Mouse (Mus musculus) adrenal gland, adult 18-20 months (tissue): ENCODE data around the gene Hdlbp. TPM values are rescaled to one million over a fixed set of nuclear protein-coding genes. Genes with fewer than 3 reads are reported as not detected.
"Not testable (repeated sequence)": the region's sequence is repeated elsewhere in the genome, so short reads cannot be mapped to it uniquely, and the experiment has no call there.

Source experiments
- DNase-seq, 2 experiments: peaks; one replicate each; pipeline ENCODE4 v3.0.0; 2021 to 2022; ENCODE audit warnings: low spot score in 2 of 2
- long read RNA-seq, 2 experiments: library from polyadenylated mRNA; stranded (forward); transcript quantifications; one replicate each; pipeline ENCODE4 v2.0.0; 2021
- total RNA-seq, 2 experiments: library from RNA; stranded (reverse); gene quantifications; 1 replicate in 1 of 2; 2 replicates in 1 of 2; pipeline ENCODE4 v1.2.3; 2021

The Hdlbp gene
- 100 to 1,000 TPM; 316 to 376 TPM for total RNA-seq
- long read RNA-seq, experiment 1, full-length matches to known transcripts: 144 of 194 reads
- long read RNA-seq, experiment 1, partial matches to known transcripts: 20 of 194 reads
- long read RNA-seq, experiment 1, other reads (novel, unspliced or antisense): 30 of 194 reads
- long read RNA-seq, experiment 2, full-length matches to known transcripts: 154 of 280 reads
- long read RNA-seq, experiment 2, partial matches to known transcripts: 95 of 280 reads
- long read RNA-seq, experiment 2, other reads (novel, unspliced or antisense): 31 of 280 reads

DNA sequence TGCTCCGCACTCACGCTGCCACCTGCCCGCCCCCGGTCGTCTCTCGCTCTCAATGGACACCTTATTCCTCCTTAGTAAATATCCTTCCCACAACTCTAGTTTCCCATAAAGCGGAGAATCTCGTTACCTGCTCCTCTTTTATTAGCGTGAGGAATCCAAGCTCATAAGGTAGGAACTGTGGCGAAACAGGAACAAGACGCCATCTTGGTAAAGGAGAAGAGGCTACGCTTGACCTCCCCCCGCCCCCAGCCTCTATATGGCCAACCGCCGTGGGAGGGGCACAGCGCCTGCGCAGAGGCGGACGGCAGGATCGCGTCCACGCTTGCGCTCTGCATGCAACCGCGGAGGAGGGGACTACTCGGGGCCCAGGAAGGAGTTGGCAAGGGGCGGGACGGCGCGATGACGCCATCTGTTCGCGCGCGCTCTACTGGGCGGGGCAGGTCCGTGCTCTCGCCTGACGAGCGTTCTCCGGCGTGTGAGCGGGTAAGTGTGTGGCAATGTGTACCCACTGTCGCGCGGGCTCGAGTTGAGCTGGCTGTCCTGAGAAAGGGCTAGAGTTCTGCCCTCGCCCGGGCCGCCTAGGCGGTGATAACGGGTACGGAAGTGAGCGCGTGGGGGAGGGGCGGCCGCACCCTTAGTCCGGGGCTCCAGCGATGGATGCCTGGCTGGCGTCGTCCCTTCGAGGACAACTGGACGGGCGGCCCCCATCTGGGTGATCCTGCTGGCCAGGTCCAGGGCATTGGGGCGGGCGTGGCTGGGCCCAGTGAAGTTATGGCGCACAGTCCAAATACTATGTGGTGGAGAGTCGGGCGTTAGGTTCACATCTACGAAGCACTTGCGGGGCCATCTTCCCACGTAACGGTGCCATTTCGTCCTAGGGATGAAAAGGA lies at the start of gene Hdlbp:
Gene Hdlbp (minus strand): TSS at position 230 of the 890 bp plus-strand sequence.
- DNase-seq: peak; percentile 98 to 99

DNA sequence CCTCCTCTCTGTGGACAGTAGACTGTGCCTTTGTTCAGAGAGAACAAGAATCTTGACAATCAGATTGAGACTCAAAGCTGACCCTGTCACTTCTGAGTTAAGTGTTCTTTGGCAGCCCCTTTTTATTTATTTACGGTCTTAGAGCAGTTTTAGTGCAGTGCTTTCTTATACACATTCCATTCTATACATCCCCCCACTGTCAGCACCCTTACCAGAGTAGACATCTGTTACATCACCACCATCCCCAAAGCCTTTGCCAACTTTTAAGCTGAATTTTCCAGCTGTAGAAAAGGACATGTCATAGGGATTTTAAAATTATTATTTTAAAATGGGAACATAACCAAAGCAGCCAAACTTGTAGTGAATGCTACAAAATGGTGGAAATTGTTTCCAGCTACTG lies 43.7 kb upstream of the Hdlbp start:
- DNase-seq: no peak

DNA sequence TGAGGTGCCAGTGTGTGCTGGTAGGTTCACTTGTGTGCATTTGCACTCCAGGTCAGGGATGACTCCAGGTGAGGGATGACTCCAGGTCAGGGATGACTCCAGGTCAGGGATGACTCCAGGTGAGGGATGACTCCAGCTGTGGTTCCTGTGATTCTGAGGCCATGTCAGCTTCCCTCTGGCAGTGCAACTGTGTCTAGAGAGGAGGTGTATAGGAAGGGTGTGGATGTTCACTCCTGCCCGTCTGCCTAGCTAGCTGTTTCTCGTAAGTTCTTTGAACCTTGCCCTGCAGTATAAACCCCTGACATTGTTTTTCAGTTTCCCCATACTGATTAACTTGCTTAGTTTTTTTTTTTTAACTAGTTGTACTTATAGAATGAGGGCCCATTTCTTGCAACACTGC lies 42.9 kb upstream of the Hdlbp start:
- no peak for DNase-seq

DNA sequence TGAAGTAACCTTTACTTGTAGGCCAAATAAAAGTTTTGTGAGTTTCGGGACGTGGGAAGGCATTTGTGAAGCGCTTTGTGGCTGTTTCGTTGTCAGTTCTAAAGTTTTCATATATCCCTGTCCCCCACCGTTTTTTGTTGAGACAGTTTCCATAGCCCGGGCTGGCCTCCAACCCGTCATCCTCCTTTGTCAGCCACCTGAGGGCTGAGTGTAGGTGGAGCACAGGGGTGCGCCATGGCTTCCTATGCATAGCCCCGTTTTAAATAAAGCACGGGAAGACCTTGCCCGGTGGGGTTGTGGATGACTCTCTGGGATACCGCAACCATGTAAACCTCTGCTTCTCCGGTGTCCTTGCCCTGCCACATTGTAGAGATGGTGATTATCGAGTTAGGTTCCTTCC lies 34.6 kb upstream of the Hdlbp start:
- no peak for DNase-seq

DNA sequence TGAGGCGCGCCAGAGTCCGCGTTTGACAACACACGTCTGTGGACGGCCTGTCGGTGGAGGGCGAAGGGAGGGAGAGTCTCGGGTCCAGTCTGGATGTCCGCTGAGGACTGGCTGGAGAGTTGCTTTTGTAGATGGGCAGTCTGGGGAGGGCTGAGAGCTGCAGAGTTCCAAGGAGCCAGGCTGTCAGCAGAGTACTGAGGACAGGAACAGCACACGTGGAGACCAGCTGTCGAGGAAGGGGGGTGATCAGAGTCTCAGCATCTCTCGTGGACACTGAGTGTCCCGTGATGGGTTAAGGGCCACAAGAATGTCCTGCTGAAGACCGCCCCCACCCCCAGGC lies 33.7 kb upstream of the Hdlbp start:
- no peak for DNase-seq

DNA sequence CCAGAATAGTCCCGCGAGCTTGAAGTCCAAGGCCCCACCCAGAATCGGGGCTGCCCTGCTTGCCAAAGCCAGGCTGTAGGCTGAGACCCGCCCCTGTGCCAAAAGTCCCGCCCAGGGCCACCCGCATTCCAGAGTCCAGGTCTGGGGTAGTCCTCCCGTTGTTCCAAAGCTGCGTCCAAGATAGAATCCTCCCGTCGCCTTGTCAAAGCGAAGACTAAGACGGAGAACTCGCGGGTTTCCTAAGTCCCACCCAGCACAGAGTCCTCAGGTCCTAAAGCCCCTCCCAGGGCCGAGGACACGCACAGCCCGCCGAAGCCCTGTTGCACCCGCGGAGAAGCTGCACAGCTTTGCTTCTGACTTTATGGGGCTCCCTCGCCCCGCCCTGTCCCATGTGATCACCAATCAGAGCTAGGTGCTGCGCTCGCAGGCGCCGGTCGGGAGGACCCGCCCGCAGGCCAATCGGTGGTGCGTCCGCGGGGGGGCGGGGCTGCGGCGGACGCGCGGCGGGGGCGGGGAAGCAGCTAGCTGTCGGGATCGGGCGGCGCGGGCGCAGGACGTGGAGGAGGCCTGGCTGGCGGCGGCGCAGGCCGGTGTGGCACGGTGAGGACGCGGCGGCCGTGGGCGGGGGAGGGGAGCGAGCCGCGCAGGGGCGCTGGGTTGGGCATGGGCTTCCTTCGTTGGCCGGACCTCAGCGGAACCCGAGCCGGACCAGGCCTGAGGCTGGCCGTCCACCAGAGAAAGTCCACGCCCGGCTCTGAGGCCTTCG lies 33.2 kb upstream of the Hdlbp start, which contains the start of gene Farp2:
Gene Farp2 (plus strand): TSS at position 495 of the 766 bp plus-strand sequence.
- DNase-seq: peak; percentile 91 to 92

DNA sequence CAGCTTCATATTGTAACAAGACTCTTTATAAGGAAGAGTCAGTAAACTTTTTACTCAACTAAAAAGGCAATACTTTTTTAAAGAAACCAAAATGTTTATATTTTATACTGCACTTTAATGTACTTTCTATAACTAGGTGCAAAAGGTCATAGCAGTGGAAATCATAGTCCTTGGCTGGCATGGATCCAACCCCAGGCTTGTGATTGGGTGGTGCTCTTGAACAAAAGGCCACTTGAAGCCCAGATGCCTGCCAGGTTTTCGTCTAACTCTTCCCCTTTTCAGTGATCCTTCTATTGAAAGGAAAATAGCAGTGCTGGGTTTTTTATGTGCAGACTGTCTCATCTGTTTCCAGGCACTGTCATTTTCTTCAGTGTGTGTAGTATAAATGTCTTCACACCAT lies 30.0 kb upstream of the Hdlbp start:
- DNase-seq: not testable (repeated sequence)

DNA sequence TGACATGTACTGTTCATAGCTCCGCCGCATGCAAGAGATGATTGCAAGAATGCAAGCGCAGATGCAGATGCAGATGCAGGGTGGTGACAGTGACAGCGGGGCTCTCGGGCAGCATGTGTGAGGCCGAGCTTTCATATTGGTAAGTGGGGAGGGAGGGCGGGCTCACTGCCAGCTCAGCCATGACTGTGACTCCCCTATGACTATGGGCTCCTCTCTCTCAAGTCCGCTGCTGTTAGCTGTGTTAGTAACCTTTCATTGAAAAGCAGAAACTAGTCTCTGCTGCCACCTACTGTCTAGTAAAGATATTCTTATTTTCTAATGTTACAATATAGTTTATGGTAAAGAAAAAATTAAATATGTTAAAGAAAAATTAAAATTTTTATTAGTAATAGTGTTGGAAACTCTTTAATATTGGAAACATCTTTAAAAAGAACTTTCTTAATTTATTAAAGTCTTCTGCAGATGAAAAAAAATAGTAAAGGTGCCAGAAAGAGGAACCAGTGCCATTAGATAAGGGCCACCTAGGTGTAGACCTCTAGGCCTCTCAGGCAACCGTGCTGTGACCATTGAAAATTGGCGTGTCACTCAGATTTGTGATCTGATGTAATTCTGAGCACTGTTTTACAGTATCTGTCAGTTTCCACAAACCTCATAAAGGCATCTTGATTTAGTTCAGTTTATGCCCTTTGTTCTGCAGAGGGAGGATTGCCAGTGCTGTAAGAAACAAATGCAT lies 28.5 kb upstream of the Hdlbp start:
- no peak for DNase-seq

DNA sequence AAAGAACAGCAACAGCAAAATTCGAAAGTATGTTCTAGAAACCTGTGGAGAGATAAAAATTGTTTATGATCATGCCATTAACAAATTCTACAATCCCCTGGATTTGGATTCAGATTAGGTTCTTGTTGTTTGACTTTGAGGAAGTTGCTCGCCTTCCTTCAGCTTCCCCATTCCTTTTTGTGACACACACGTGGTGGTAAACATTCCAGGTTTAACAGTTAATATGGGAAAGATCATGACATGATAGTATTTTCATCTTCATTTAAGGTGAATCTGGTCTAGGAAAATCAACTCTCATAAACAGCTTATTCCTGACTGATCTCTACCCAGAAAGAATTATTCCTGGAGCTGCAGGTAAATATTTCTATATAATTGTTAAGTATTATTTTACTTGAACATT lies 16.7 kb upstream of the Hdlbp start:
- no peak for DNase-seq

DNA sequence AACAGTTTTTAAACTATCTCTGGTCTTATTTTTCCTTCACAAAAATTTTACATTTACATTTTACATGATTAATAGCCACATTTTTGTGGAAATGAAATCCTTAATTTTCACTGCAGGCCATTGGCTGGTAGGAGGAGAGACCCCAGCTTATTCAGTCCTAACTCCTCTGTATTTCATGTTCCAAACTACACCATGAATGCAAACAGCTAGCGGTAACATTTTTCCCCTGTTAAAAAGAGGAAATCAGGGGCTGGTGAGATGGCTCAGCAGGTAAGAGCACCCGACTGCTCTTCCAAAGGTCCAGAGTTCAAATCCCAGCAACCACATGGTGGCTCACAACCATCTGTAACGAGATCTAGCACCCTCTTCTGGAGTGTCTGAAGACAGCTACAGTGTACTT lies 7.7 kb upstream of the Hdlbp start:
- DNase-seq: not testable (repeated sequence)

DNA sequence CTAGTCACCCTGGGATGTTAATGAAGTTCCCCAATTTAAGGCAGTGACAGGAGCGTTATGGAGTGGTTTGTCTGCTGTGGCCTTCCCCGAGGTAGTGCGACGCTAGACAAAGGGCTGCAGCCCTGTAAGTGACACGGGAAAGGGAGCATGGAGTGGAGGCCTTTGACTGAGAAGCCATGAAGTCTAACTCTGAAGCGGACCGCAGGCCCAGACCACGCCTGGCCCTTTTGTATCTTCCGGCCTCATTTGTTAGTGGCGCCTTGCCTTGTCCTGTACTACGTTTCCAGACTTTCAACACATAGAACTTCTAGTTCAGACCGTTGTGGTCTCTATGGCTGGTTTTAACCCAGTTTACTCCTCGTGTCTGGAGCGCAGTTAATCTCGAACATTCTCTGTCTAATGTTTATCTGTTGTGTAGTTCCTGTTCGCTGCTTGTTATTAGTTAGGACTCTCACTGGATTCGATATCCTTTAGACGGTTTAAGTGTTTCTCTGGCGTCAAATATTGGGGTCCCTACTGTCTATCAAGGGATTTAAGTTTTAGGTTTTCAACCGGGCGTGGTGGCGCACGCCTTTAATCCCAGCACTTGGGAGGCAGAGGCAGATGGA lies 965 bp upstream of the Hdlbp start:
- peak; percentile 36 to 37 for DNase-seq

DNA sequence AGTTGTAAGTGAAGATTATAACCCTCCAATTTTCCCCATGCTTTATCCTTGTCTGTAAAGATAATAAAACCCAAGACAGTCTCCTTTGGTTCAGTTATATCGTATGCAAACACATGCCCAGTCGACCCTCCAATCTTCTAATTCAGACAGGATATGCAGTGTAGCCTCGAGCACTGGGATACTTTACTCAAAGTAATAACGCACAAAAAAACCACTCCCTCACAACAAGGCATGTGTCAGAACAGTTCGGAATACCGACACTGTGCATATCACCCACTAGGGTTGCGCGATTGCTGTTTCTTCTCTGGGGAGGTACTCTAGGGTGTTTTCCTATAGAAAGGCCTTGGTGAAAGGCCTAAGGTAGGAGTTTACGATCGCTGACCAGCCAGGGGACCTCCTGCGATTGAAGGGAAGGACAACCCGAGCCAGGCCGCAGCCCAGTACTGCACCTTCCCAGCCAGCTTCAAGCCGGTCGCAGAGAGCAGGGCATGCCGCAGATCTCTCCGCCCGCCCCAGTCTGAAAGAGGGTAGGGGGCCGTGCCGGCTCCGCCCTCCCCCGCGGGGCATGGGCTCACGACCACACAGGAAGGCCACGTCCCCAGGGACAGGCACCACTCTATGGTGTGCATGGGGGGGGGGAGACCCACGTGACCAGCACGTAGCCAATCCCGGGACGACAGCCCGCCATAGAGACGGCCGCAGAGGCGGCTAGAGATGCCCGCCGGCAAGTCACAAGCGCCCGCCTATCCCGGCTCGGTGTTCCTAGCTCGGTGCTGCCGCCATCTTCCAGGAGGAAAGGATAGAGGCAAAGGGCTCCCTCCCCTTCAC lies 643 bp downstream of the Hdlbp start:
- peak; percentile 92 to 93 for DNase-seq

DNA sequence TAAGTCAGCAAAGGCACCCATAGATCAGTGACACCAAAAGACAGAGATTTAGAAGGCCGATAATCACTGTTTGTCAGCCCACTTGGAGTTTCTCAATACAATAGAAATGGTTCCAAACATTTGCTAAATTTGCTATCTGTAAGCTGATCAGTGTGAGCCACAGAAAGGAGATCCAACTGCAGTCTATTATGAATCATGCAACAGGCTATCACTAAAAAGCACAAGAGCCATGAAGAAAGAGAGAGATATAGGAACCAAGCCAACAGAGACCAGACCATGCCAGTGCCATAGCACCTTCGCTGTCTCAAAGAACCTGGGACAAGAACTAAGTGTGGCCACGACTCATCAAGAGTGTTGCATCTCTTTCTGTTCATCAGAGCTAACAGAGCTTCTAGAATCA lies 2.9 kb downstream of the Hdlbp start:
- no peak for DNase-seq

DNA sequence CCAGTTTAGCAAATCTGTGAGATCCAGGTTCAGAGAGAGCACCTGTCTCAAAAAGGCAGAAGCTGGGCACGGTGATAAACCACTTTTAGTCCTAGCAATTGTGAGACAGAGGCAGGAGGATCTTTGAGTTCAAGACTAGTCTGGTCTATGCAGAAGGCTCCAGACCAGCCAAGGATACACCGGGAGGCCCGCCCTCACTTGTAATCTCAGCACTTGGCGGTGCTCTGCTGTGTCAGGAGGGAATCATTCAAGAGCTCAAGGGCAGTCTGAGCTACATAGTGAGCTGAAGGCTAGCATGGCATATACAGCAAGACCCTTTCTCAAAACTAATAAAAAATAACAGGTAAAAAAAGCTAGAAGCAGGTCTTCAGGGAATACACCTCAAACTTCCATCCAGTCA lies 10.0 kb downstream of the Hdlbp start:
- DNase-seq: peak in 1 of 2 experiments; percentile 25

DNA sequence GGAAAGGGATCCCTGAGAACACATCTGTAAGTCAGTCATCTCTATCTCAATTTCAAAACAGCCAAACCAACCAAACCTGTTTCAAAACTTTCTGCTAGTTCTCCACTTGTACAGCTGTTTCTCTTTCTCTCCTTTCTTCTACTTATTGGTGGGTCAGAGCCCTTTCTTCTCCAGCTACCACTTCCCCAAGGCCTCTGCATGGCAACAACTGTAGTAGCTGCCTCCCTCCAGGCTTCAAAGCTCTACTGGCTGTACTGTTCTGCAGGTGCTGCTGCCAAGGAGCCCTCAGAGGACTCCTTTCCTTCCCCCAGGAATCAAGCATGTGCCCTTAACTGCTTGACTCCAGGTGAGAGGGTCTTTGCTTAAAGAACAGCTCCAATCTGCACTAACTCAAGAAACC lies 12.9 kb downstream of the Hdlbp start:
- DNase-seq: no peak

DNA sequence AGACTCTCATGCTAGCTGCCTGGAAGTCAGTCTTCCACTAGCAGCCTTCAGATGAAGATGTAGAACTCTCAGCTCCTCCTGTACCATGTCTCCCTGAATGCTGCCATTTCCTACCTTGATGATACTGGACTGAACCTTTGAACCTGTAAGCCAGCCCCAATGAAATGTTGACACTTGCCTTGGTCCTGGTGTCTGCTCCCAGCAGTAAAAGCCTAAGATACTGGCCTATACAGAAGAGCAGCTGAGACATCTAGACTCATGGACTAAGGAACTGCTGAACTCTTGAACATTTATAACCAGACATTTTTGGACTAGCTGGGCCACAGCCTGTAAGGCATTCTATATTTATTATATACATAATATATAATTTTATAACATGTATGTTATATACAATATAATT lies 13.5 kb downstream of the Hdlbp start:
- no peak for DNase-seq

DNA sequence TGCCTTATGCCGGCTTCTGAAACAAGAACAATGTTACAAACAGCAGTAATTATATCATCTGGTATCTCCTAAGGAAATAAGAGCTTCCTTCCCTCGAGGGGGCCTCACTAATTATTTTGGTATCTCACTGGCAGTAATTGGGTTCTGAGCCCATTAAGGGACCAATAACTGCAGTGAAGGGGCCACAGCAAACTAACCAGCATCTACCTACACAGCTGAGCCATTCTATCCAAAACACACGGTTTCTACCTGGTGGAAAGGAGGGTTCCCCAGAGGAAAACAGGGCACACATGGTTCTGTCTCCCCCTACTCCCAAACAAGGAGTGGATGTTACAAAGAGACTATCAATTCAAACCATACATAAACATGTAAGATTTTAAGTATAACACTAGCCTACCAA lies 19.5 kb downstream of the Hdlbp start:
- DNase-seq: no peak

DNA sequence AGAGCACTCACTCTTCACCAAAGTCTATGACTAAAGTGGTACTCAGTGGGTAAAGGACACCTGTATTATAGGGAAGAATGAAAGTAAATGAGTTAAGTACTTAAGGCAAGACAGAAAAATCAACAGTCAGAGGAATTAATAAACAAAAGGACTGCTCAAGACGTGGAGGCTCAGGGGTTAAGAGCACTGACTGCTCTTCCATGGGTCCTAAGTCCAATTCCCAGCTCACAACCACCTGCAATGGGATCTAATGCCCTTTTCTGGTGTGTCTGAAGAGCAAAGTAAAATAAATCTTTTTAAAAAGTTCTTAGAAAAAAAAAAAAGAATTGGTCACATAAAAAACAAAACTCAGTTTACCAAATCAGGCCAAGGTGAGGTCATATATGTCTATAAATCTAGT lies 20.3 kb downstream of the Hdlbp start:
- no peak for DNase-seq

DNA sequence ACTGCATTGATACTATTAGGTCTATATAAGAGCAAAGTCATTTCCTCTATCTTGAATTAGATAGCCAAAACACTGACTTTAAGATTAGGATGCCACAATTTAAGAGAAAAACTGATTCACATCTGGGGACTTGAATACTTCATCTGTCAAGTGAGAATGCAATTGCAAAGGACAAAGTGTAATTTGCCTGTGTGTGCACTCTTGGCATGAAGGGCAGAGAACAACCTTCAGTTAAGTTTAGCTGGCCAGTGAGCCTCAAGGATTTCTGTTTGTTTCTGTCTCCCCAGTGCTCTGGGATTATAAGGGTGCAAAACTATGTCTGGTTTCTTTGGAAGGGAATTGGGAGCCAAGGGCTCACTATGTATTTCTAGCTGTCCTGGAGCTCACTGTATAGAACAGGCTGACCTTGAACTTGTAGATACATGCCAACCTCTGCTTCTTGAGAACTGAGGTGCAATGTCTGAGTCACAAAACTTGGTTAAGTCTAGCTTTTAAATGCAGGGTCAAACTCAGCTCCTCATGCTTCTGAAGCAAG lies 24.8 kb downstream of the Hdlbp start:
- no peak for DNase-seq
